Mouse (Mus musculus) ZHBTc4 (cell line): ENCODE data around the gene Dnmbp.

Source experiments
- DNase-seq: peaks from one replicate; pipeline ENCODE4 v3.0.0-alpha.2; 2011; ENCODE audit warnings: low read depth, low spot score

Gene Dnmbp

GRCm38 (mm10) chr19:43949111-43949810 is 9.3 kb upstream of the Dnmbp start:
- DNase-seq = peak; percentile 91

GRCm38 (mm10) chr19:43944566-43944965 is 4.6 kb upstream of the Dnmbp start:
- no peak for DNase-seq

- DNase-seq = no peak
Observed at GRCm38 (mm10) chr19:43943076-43943475, 3.1 kb upstream of the Dnmbp start.

- no peak for DNase-seq
Observed at GRCm38 (mm10) chr19:43939171-43939768, 721 bp downstream of the Dnmbp start.

GRCm38 (mm10) chr19:43938355-43938754 is 1.6 kb downstream of the Dnmbp start:
- no peak for DNase-seq

- DNase-seq = no peak
Observed at GRCm38 (mm10) chr19:43930926-43931325, 9.1 kb downstream of the Dnmbp start.

GRCm38 (mm10) chr19:43930366-43930765 is 9.6 kb downstream of the Dnmbp start:
- peak; percentile 54 for DNase-seq

GRCm38 (mm10) chr19:43929869-43930268 is 10.1 kb downstream of the Dnmbp start:
- DNase-seq = no peak

GRCm38 (mm10) chr19:43927967-43928366 is 12.0 kb downstream of the Dnmbp start:
- DNase-seq = no peak

GRCm38 (mm10) chr19:43927057-43927456 is 12.9 kb downstream of the Dnmbp start:
- no peak for DNase-seq

GRCm38 (mm10) chr19:43926141-43926987 is 13.6 kb downstream of the Dnmbp start:
- peak; percentile 51 for DNase-seq

GRCm38 (mm10) chr19:43924361-43924760 is 15.6 kb downstream of the Dnmbp start:
- peak; percentile 85 for DNase-seq

GRCm38 (mm10) chr19:43922963-43923362 is 17.0 kb downstream of the Dnmbp start:
- DNase-seq = peak; percentile 81

- DNase-seq = no peak
Observed at GRCm38 (mm10) chr19:43921410-43921809, 18.6 kb downstream of the Dnmbp start.

- peak; percentile 56 for DNase-seq
Observed at GRCm38 (mm10) chr19:43920453-43921300, 19.3 kb downstream of the Dnmbp start.

GRCm38 (mm10) chr19:43919841-43920240 is 20.1 kb downstream of the Dnmbp start:
- DNase-seq = peak; percentile 59

GRCm38 (mm10) chr19:43918834-43919233 is 21.2 kb downstream of the Dnmbp start:
- DNase-seq = peak; percentile 97

GRCm38 (mm10) chr19:43917763-43918162 is 22.2 kb downstream of the Dnmbp start:
- no peak for DNase-seq

GRCm38 (mm10) chr19:43917406-43917691 is 22.6 kb downstream of the Dnmbp start:
- DNase-seq = no peak

GRCm38 (mm10) chr19:43916586-43917405 is 23.2 kb downstream of the Dnmbp start:
- DNase-seq = peak; percentile 85

GRCm38 (mm10) chr19:43915431-43915830 is 24.6 kb downstream of the Dnmbp start:
- no peak for DNase-seq
